Mouse (Mus musculus): ENCODE data around the gene 1810009A15Rik. TPM values are rescaled to one million over a fixed set of nuclear protein-coding genes. Genes with fewer than 3 reads are reported as not detected.

Gene 1810009A15Rik
- total and polyA plus RNA-seq, 3 experiments = 157 to 218 (median 161) TPM

DNA sequence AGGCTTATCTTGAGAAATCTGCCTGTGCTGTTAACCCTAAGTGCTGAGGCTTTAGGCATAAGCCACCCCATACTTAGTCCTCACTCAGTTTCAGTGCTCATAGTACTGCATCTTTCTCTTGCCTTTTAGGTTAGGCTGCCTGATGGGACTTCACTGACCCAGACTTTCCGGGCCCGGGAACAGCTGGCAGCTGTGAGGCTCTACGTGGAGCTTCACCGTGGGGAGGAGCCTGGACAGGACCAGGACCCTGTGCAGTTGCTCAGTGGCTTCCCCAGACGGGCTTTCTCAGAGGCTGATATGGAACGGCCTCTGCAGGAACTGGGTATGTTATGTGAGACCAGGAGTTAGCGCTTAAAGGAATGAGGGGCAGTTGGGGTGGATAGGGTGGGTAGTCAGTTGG is 13.6 kb upstream of the 1810009A15Rik start:
- Histone ChIP-seq H3K9me3 (replicated peaks; ENCODE audit: low read length) (no peaks in the 10 kb centered on the region), H3K4me3 (replicated peaks in 1 of 3; ENCODE audit: low read depth in 2 of 3, low read length in 2 of 3, poor library complexity in 1 of 3) (no peak overlapping the region), H3K9ac (ENCODE audit: insufficient read depth, low read depth) (no peak overlapping the region), H3K36me3 (replicated peaks in 1 of 2; ENCODE audit: control insufficient read depth in 1 of 2, insufficient read depth in 1 of 2, low read length in 1 of 2) (peaks cover 27 to 61% of the 10 kb centered on the region in 2 experiments), H3K27me3 (replicated peaks) (no peaks in the 10 kb centered on the region), H3K4me2 (ENCODE audit: insufficient read depth, low read depth, poor library complexity, severe bottlenecking) (no peak overlapping the region), H3K79me2 (replicated peaks; ENCODE audit: control insufficient read depth, extremely low read depth, insufficient read depth, poor library complexity, severe bottlenecking) (peaks cover 19% of the 10 kb centered on the region), H3K27ac (ENCODE audit: insufficient read depth, low read depth) (no peak overlapping the region), H3K4me1 (ENCODE audit: control insufficient read depth in 1 of 2, insufficient read depth in 2 of 2) (peaks cover 2 to 25% of the 10 kb centered on the region in 2 experiments; a peak in 3 of 4 replicates)
- no peak for TF ChIP-seq MYC (IDR thresholded peaks at IDR 0.05; ENCODE audit: low read depth, low read length)
- no peak for TF ChIP-seq USF1 (IDR thresholded peaks at IDR 0.05; ENCODE audit: low read depth, low read length)
- no peak for TF ChIP-seq JUND (conservative IDR thresholded peaks at IDR 0.05; ENCODE audit: low read depth, low read length)
- TF ChIP-seq E2F4 (IDR thresholded peaks at IDR 0.05; ENCODE audit: insufficient replicate concordance, low read depth, low read length) = no peak
- no peak for TF ChIP-seq CHD2 (IDR thresholded peaks at IDR 0.05; ENCODE audit: low read length)
- TF ChIP-seq ZNF384 (IDR thresholded peaks at IDR 0.05; ENCODE audit: low read depth, low read length) = no peak
- in situ Hi-C loops (cut with MboI; ENCODE audit: low pct_ligation_motif_present, low pct_unique_long_range_greater_than_20kb, low sequenced_read_pairs) (no loop called here), dilution Hi-C loops (cut with MboI; ENCODE audit: extremely low pct_ligation_motif_present, extremely low pct_unique_long_range_greater_than_20kb, low sequenced_read_pairs) (no loop called here)
- no peak for DNase-seq (ENCODE audit: extremely low read depth)

DNA sequence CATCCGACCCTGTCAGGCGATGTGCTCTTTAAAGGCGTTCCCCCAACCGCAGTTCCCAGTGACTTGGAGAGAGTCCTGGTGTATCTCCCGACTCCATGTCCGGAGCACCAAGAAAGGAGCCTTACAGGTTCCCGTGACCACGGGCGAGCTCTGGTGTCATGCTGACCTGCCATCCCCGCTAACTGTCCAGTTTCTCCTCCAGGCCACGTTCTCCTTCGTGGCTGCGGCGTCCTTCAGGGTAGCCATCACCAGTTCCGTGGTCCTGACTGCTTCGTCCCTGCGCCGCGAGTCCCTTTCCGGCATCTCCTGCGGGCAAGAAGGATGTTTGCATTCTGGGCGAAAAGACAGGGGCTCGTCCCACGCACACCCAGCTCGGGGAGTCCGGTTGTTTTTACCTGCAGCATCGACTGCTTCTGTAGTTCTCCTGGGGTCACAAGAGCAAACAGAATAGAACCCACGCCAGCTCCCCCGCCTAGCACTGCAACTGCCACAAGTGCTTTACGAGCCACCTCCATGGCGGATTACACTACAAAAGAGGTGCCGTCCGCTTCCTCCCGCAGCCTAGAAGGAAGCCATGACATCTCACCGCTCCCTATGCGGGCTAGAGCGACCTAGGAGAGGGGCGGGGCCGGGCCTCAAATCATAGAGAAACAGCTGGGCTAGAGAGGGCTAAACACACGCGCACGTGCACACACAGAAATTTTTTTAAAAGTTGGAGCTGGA is 8.2 kb upstream of the 1810009A15Rik start, which contains the start of gene Uqcc3:
Gene Uqcc3 (minus strand): TSS at position 613 of the 723 bp plus-strand sequence.
- no peaks in the 10 kb centered on the region for H3K9me3 ChIP-seq (replicated peaks; ENCODE audit: low read length)
- dilution Hi-C loops (cut with MboI; ENCODE audit: extremely low pct_ligation_motif_present, extremely low pct_unique_long_range_greater_than_20kb, low sequenced_read_pairs) = no loop called here
- TF ChIP-seq NELFE (IDR thresholded peaks at IDR 0.05; ENCODE audit: low read depth, low read length) (peak; percentile 91), TCF12 (IDR thresholded peaks at IDR 0.05; ENCODE audit: low read depth, low read length) (peak; percentile 91), MXI1 (IDR thresholded peaks at IDR 0.05; ENCODE audit: low read depth, low read length) (peak; percentile 99), E2F4 (IDR thresholded peaks at IDR 0.05; ENCODE audit: insufficient replicate concordance, low read depth, low read length) (no peak), MAX (IDR thresholded peaks at IDR 0.05; ENCODE audit: low read length) (peak; percentile 99), USF2 (conservative IDR thresholded peaks at IDR 0.05; ENCODE audit: low read depth, low read length) (no peak; the same call in 1 of the 2 replicates), RCOR1 (conservative IDR thresholded peaks at IDR 0.05; ENCODE audit: low read depth, low read length) (no peak; the same call in 1 of the 2 replicates), MYC (IDR thresholded peaks at IDR 0.05; ENCODE audit: low read depth, low read length) (peak; percentile 98), ZNF384 (IDR thresholded peaks at IDR 0.05; ENCODE audit: low read depth, low read length) (peak; percentile 96), JUND (conservative IDR thresholded peaks at IDR 0.05; ENCODE audit: low read depth, low read length) (no peak), ZC3H11A (IDR thresholded peaks at IDR 0.05; ENCODE audit: low read depth, low read length) (no peak), MAZ (IDR thresholded peaks at IDR 0.05; ENCODE audit: low read depth, low read length) (peak; percentile 86), JUN (IDR thresholded peaks at IDR 0.05; ENCODE audit: insufficient read depth, low read depth, low read length) (no peak), NRF1 (IDR thresholded peaks at IDR 0.05; ENCODE audit: low read depth, low read length) (peak; percentile 56; the same call in 1 of the 2 replicates), PAX5 (IDR thresholded peaks at IDR 0.05; ENCODE audit: low read length) (no peak), ZKSCAN1 (IDR thresholded peaks at IDR 0.05; ENCODE audit: borderline replicate concordance, low read depth, low read length) (no peak), IRF4 (IDR thresholded peaks at IDR 0.05; ENCODE audit: low read depth, low read length) (peak; percentile 63), HCFC1 (IDR thresholded peaks at IDR 0.05; ENCODE audit: low read depth, low read length) (peak; percentile 86), TBP (conservative IDR thresholded peaks at IDR 0.05; ENCODE audit: low read depth, low read length) (peak; percentile 90), CTCF (conservative IDR thresholded peaks at IDR 0.05 in 1 of 2, IDR thresholded peaks at IDR 0.05 in 1 of 2; ENCODE audit: low read depth in 2 of 2, low read length in 2 of 2) (no peak), MEF2A (IDR thresholded peaks at IDR 0.05; ENCODE audit: borderline replicate concordance, low read depth, low read length) (peak; percentile 9; the same call in 1 of the 2 replicates), GABPA (IDR thresholded peaks at IDR 0.05; ENCODE audit: insufficient replicate concordance, low read depth, low read length) (0 out of 2 replicates have a peak, but pooled peaks have one; percentile 17), SMC3 (IDR thresholded peaks at IDR 0.05; ENCODE audit: low read depth, low read length) (no peak), USF1 (IDR thresholded peaks at IDR 0.05; ENCODE audit: low read depth, low read length) (peak; percentile 58), BHLHE40 (IDR thresholded peaks at IDR 0.05; ENCODE audit: low read depth, low read length) (peak; percentile 100), POLR2A (IDR thresholded peaks at IDR 0.05; ENCODE audit: low read depth, low read length) (peak; percentile 87), CHD1 (IDR thresholded peaks at IDR 0.05; ENCODE audit: low read depth, low read length) (peak; percentile 86; the same call in 1 of the 2 replicates), KAT2A (IDR thresholded peaks at IDR 0.05; ENCODE audit: insufficient replicate concordance, low read length) (peak; percentile 57; the same call in 1 of the 2 replicates), UBTF (IDR thresholded peaks at IDR 0.05; ENCODE audit: low read depth, low read length) (peak; percentile 43; the same call in 1 of the 2 replicates)

More for the DNA sequence above, 8.2 kb upstream of the 1810009A15Rik start, which contains the start of gene Uqcc3:
- peak within 1 kb of the TSS; percentile 77 for H3K27ac ChIP-seq (ENCODE audit: insufficient read depth, low read depth)
- peaks cover 0 to 16% of the 10 kb centered on the region in 2 experiments; a peak in 3 of 4 replicates for H3K4me1 ChIP-seq (ENCODE audit: control insufficient read depth in 1 of 2, insufficient read depth in 2 of 2)
- H3K4me2 ChIP-seq (ENCODE audit: insufficient read depth, low read depth, poor library complexity, severe bottlenecking) = peak within 1 kb of the TSS; percentile 72
- no peaks in the 10 kb centered on the region for H3K79me2 ChIP-seq (replicated peaks; ENCODE audit: control insufficient read depth, extremely low read depth, insufficient read depth, poor library complexity, severe bottlenecking)
- no peaks in the 10 kb centered on the region for H3K27me3 ChIP-seq (replicated peaks)
- peak within 1 kb of the TSS; percentile 90 to 97 (median 95) for H3K4me3 ChIP-seq (replicated peaks in 1 of 3; ENCODE audit: low read depth in 2 of 3, low read length in 2 of 3, poor library complexity in 1 of 3)
- H3K9ac ChIP-seq (ENCODE audit: insufficient read depth, low read depth) = peak within 1 kb of the TSS; percentile 88
- DNase-seq (ENCODE audit: extremely low read depth) = peak; percentile 88
- H3K36me3 ChIP-seq (replicated peaks in 1 of 2; ENCODE audit: control insufficient read depth in 1 of 2, insufficient read depth in 1 of 2, low read length in 1 of 2) = peaks cover 7 to 32% of the 10 kb centered on the region in 2 experiments
- in situ Hi-C loops (cut with MboI; ENCODE audit: low pct_ligation_motif_present, low pct_unique_long_range_greater_than_20kb, low sequenced_read_pairs) = no loop called here

Measured in CH12.LX (cell line).